Mouse (Mus musculus) retina, postnatal 7 days (tissue): ENCODE measurements around the gene Lmx1a.

Experiments used
- DNase-seq: peaks from one replicate; pipeline ENCODE4 v3.0.0-alpha.2; 2012; ENCODE audit warnings: low read depth, low spot score

Gene Lmx1a

DNA sequence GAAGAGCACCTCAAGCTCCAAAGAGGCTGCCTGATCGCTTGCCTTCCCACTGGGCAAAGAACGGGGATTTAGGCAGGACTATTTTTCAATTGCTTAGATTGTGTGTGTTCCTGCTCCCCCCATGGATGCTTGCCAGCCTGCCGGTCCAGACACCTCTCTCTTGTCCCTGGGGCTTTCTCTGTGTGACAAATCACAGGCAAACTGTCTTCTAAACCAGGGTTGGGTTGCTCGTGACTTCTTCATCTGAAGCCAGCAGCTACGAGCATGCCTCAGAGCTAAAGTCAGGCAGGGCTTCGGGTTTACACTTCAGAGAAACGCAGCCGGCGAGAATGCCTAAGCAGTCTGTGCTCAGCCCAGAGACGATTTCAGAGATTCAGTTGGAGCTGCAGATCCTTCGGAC, 189.3 kb downstream of the Lmx1a start:
- no peak for DNase-seq

DNA sequence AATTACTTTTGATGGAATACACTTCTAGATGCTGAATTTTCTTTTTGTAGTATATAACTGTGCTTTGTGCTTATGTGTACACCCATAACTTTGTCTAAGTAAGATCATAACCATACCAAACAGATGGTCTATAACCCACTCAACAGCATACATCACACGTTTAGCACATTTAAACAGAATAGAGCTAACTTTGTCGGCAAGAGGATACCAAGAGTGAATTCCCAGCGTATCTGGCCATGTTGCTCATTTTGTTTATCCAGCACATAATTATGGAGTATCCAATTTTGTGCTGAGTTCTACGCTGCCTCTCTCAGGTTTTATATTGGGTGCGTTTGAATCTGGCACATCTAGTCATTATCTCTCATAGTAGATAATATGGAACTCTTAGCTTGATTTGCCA, 196.7 kb downstream of the Lmx1a start:
- no peak for DNase-seq

GRCm38 (mm10) chr1:167888120-167888519, 199.1 kb downstream of the Lmx1a start:
- DNase-seq: no peak

DNA sequence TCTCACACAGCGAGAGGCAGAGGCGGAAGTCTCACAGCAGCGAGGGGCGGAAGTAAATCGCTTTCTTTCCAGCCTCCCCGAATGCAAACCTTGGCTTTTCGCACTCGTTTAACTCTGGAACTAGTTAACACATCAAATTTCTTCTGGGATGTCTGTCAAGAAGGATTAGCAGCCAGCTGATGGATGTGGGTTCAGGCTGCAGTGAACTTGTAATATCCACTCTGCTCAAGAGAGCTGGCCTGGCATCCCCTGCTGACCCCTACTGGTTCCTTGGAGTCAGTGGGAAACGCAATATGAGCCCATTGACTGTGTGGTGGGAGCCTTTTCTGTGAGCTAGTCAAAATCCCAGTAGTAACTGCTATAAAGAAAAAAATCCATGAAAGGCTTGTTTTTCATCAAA, 199.8 kb downstream of the Lmx1a start:
- DNase-seq: no peak

GRCm38 (mm10) chr1:167896234-167896633, 207.2 kb downstream of the Lmx1a start:
- DNase-seq: peak; percentile 33
